Mouse (Mus musculus) kidney, adult 8-10 months (tissue): ENCODE measurements around the gene Gm49711.

Experiments used
- DNase-seq, 2 experiments: peaks; one replicate each; pipeline ENCODE4 v3.0.0; 2022

Gene Gm49711

GRCm38 (mm10) chr16:92057852-92058643 is at the start of gene Gm49711, which contains the start of the genes Mrps6 and Slc5a3:
Gene Gm49711, plus strand, starts transcription at chr16:92058316.
Gene Mrps6, plus strand, starts transcription at chr16:92058270.
Gene Slc5a3, plus strand, starts transcription at chr16:92058322.
- peak; percentile 82 to 88 for DNase-seq

DNA sequence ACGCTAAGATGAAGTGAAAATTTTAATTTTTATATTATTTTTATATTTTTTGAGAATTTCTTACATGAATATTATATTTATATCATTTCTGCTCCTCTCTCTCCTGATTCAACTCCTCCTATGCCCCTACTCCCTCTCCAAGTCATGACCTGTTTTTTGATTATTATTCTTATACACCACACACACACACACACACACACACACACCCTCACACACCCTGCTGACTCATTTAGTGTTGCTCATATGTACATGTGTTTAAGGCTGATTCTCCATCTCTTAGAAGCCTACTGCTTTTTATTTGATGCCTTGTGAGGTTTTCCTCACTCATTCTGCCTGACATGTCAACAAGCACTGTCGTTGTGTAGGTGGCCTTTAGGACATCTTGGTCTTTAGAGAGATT is 48.5 kb upstream of the Gm49711 start:
- DNase-seq, result no peak

DNA sequence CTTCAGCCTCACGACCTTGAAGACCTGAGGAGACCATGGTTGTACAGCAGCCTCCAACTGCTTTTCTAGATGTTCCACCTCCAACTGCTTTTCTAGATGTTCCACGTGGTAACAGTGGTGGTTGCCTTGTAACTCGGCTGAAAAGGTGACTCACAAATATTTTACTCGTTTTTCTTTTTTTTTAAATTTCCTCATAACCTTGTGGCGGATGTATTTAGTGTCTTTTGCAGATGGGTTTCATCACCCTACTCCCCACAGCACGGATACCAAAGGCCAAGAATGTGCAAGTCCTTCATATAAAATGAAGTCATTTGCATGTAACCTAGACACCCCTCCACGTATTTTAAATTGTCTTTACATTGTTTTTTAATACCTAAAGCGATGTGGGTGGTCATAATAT is 41.3 kb upstream of the Gm49711 start:
- DNase-seq, result no peak

DNA sequence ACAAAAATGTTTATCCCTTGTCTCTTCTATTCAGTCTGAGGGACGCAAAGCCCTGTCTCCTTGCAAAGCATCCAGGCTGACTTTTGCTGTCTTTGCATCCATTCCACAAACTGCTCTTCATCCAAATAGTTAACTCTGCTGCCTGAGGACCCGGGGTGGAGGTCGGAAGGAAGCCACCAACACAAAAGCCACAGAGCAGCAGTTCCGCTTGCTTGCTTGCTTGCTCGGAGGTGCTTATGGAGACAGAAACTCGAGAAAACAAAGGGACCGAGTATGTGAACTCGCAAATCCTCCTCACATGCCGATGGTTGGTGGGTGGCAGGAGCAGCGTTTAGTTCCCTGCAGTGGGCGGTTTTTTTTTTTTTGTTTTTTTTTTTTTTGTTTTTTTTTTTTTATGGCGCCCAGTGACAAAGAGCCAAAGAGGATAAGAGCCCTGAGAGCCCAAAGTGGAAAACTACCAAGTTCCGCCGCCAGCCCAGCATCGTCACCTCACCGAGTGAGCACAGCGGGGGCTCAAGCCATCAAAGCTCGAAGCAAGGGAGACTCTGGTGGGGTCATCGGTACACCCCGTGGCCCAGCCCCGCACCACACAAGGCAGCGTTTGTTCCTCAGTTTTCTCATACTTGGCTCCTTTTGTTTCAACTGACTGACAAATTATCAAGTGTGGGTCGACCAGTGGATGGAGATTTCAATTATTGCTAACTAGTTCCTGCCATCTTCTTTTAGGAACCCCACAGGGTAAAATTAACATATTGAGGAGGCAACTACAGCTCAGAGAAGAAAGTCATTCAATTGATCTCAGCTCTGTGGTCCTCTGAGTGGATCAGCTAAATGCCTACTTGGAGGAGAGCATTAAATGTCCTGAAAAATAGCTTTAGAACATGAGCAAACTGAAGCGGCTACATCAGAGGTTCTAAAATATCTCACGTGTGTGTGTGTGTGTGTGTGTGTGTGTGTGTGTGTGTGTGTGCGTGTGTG is 38.7 kb upstream of the Gm49711 start:
- peak in 1 of 2 experiments; percentile 27 for DNase-seq

GRCm38 (mm10) chr16:92021656-92022400 is 36.3 kb upstream of the Gm49711 start:
- DNase-seq, result no peak

DNA sequence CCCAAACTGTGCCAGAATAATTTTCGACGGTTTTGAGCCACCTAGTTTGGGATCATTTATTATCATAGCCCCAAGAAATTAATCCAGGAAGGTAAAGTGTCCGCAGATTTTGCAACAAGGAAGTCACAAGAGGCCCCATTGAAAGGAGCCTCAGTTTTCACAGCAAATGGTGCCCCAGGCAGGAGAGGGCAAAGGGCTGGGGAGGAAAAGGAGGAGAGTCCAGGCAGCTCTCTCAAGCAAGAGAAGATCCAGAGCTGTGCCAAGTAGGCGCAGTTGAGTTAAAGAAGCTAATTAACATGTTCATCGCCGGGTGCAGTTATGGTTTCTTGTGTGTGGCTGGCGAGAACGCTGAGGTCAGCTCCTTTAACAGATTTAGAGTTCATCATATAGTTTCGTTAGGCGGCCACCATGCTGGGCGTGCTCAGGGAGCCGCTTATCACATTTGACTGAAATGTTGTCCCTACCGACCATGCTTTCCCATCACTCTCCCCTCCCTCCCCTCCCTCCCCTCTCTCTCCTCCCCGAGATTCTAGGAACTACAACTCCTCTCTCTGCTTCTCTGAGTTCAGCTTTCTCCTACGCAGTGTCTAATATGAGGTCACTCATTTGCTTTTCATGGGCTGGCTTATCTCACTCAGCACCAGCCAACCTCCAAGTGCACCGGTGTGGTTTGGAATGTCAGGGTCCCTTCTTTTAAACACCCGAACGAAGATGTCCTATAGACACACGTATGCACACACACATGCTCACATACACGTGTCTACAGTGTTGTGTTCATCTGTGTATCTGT is 35.4 kb upstream of the Gm49711 start:
- DNase-seq, result no peak

- no peak for DNase-seq
Observed at GRCm38 (mm10) chr16:92033286-92033685, 24.8 kb upstream of the Gm49711 start.

DNA sequence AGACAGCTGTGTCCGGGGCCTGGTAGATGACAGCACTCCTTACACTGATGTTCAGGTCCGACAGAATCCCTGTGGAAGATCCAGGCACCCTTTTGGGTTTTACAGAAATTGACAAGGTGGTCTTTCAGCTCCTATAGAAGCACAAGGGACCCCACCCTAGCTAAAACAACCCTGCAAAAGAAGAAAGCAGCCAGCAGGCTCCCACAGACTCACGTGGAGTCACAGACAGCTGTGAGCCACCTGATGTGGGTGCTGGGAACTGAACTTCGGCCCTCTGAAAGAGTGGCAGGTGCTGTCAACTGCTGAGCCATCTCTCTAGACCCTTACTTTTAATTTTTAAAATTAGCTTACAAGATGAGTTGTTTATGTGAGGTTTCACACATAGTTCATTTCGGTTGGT is 23.4 kb upstream of the Gm49711 start:
- DNase-seq, result no peak

DNA sequence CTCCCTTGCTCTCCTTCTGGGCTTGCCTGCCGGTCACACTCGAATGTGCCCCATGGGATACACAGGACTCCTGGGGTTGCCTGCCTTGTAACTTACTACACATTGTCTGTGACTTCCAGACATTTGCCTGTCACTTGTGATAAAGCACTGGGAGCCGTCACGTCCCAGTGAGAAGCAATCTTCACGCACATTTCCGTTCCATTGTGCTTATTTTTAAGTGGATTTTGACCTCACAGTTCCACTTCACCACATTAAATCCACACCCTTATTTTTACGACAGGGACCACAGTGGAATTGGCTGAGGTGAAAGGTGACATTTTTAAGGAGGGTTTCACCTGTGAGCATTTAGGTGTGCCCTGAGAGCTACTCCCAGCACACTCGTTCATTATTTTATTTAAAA is 21.4 kb upstream of the Gm49711 start:
- DNase-seq, result no peak

DNA sequence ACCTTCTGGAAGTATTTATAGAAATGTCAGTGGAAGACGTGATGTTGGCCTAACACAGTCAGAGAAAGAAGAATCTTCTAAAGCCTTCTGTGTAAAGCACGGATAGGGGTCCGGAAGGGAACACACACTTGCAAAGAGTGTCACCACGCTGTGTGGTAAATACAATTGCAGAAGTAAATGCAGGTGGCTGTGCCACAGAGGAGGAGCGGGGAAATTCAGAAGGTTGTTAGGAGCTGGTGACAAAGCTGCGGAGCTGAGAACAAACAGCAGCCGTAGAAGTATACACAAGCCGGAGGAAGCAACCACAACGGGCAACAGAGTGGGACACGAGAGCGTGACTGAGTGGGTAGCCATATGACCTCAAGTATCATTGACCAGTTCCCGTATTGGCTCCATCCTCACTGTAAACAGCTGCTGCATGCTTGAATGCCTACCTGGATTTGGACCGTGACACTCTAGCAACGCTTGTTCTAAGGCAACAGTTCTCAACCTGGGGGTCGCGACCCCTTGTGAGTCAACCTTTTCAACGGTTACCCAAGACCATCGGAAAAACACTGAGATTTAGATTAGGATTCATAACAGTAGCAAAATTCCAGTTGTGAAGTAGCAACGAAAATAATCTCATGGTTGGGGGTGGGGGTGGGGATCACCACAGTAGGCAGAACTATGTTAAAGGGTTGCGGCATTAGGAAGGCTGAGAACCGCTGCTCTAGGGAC is 20.1 kb upstream of the Gm49711 start:
- peak; percentile 23 to 33 for DNase-seq

DNA sequence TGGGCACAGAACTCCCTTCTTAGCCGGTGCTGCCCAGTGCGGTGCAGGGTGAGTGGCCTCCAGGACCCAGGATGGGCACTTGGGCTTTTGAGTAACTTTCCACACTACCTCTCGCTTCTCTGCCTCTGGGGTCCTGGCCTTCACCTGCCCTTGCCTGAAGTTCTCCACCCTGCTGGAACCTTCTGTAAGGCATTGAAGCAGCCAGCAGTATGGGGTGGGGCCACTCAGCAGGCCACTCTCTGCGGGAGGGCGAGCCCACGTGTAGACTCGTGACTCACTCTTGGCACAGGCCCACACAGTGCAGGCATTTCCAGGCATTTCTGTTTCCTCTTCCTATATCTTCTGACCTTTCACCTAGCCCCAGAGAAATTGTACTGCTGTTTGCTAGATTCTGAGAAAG is 18.7 kb upstream of the Gm49711 start:
- peak; percentile 23 to 50 for DNase-seq

GRCm38 (mm10) chr16:92039966-92040365 is 18.1 kb upstream of the Gm49711 start:
- no peak for DNase-seq

DNA sequence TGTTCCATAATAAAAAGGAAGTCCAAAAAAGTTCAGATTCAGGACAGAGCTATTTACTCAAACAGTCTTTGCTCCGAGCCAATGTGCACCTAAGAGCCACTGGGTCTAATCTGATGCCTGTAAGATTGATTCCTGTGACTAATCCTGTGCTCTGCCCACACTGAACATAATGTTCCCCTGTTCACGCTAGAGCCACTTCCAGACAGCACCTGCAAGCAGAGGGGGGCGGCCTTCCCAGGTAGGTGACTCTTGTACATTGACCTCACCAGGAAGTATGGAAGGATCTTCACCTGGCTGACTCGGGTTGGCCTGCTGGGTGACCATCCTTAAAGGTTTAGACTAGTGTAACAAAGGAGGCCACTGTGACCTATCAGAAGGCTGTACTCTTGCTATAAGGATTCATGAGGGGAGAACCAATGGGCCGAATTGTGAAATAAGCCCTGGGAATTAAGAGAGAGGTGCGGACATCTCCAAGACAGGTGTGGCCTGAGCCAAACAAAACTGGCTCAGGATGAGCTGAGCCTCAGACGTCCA is 6.3 kb upstream of the Gm49711 start:
- no peak for DNase-seq

DNA sequence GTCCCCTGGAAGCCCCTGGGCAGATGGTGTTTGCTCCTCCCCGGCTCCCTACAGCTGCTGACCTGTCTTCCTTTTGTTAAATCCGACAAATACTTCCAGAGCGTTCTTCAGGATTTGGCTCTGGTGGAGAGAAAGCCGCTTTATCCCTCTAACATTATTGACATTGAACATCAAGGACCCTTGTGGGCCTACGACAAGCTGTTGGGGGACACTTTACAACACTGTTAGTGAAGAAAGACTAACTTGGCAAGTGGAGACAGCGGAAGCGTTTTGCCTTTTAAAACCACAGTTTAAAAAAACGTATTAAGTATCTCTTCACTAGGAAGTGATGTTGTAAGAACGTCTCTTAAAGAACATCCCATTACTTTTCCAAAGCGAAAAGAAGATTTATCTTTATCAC is 5.5 kb upstream of the Gm49711 start:
- no peak for DNase-seq

DNA sequence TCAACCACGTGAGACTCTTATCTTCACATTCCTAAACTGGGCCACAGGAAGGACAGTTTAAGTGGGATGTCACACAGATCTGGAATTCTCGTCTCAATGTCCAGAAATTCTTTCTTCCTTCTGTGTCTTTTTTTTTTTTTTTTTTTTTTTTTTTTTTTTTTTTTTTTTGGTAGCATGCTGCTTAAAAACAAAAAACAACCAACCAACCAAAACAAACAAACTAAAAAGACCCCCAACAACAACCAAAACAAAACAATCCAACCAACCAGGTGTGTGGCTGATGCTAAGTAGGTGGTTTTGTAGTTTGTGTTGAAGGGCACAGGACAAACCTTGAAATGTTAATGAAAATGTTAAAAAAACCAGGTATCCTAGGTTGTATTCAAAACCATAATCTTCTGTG is 1.4 kb upstream of the Gm49711 start:
- DNase-seq, result no peak

- no peak for DNase-seq
Observed at GRCm38 (mm10) chr16:92057456-92057851, 662 bp upstream of the Gm49711 start.

DNA sequence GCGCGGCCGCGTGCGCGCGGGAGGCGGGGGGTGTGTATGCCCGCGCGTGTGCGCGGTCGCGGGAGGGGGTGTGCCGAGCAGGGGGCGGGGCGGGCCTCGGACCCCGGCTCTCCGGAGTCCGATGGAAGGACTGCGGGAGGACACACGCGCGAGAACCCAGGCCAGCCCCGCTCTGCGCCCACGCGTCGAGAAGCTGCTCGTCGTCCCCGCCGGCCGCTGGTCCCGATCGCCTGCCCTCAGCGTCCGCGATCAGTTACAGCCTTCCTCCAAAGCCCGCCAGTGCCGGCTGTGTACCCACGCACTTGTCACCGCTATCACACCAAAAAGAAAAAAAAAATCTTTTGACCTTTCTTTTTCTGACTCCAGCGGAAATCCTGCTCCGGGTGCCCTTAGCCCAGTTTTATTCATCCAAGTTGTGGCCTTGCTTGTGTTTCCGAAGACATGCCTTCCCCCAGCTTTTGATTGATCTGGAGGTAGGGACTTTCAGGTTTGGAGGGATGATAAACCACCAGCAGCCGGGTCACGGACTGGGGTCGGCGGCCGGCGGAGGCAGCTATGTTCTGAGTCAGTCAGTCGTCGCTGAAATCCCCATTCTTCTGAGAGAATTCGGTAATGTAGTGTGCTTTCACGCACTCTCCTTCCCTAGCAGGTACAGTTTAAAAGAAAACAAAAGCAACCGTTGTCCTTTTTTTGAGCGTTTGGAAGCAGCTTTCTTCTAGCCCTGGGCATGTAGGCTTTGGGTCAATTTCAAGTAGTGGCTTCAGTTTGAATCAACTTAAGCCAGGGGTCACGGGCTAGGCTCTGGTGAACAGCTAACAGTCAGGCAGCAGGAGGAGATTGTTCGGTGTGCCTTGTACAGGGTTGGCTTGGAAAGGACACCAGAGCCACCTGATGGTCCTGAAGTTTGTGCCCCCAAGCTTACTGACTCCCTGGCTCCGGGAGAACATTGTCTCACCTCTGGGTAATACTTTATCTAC is 816 bp downstream of the Gm49711 start:
- no peak for DNase-seq

DNA sequence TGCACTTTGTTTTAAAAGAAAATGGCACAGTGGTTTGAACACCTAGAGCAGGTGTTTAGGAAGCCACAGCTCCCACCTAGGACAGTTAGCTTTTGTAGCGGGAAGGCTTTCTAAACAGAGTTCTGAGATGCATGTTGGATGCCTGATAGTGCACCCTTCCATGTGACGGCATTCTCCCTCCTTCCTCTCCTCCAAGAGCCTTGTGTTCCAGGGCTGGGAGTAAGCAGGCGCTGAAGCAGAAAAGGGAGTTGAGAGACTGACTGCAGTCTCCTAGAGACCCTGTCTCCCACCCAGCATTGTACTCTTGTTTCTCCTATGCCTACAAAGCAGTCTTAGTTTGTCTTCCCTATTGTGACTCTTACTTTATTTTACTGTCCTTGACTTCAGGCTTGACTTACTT is 2.1 kb downstream of the Gm49711 start:
- no peak for DNase-seq

DNA sequence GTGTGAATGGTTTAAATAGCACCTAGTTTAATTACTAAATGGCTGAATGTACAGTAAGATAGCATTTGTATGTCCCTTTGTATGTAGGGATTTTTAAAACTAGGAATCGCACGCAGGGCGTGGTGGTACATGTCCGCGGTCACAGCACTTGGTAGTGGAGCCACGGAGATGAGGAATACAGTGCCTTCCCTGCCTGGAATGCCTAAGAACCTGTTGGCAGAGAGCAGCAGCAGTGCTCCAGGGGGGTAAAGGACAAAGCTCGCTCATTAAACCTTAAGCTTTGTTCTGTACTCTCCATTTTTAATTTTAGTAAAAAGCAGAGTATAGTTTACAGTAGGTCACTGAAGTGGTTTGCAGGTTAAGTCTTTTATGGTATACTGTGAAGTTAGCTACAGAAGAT is 3.5 kb downstream of the Gm49711 start:
- DNase-seq, result peak; percentile 41 to 51

DNA sequence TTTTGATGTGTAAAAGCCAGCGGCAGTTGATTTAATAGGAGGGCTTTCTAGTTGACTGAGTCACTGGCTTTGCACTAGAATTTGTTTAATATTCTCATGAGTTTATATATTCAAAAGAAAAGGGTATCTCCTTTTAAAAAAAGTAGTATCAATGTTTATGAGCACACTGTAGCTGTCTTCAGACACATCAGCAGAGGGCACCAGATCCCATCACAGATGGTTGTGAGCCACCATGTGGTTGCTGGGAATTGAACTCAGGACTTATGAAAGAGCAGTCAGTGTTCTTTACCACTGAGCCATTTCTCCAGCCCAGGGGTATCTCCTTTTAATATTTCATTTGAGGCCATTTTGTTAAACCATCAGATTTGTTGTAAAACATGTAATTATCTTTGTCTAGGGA is 4.7 kb downstream of the Gm49711 start:
- no peak for DNase-seq
